Mouse (Mus musculus): ENCODE measurements around the gene AF366264. TPM values are rescaled to one million over a fixed set of nuclear protein-coding genes. Genes with fewer than 3 reads are reported as not detected.

The AF366264 gene
- polyA plus RNA-seq, 1 experiment from 2014 or later = not detected

Other genes starting within 250 kb of the AF366264 start
- gene Rasa3, start 160.8 kb downstream of the AF366264 start, polyA plus RNA-seq (2015; fragmentation: Nextera tagmentation; extraction: Ambion mirVana) = 20.6 and 21.7 TPM in 2 replicates
- 2.2 and 3.1 TPM in 2 replicates for gene Cfap97d2, start 132.5 kb downstream of the AF366264 start, polyA plus RNA-seq (2015; fragmentation: Nextera tagmentation; extraction: Ambion mirVana)
- gene Cdc16, start 80.7 kb downstream of the AF366264 start, polyA plus RNA-seq (2015; fragmentation: Nextera tagmentation; extraction: Ambion mirVana) = 193 and 199 TPM in 2 replicates
- gene Upf3a, start 52.8 kb downstream of the AF366264 start, polyA plus RNA-seq (2015; fragmentation: Nextera tagmentation; extraction: Ambion mirVana) = 41.9 and 42.7 TPM in 2 replicates
- gene Champ1, start 31.3 kb upstream of the AF366264 start, polyA plus RNA-seq (2015; fragmentation: Nextera tagmentation; extraction: Ambion mirVana) = 47.0 and 51.2 TPM in 2 replicates
- gene Coprs, start 51.9 kb upstream of the AF366264 start, polyA plus RNA-seq (2015; fragmentation: Nextera tagmentation; extraction: Ambion mirVana) = 115 and 120 TPM in 2 replicates